8 mouse cellular contexts compared by ENCODE assay signal in genomic region chr9:72958521-72959450, GRCm38 (mm10). TPM values are rescaled to one million over a fixed set of nuclear protein-coding genes. Genes with fewer than 3 reads are reported as not detected.
DNase-seq lines count a peak whose midpoint lies in the region; ATAC-seq and TF ChIP-seq lines count a peak whose summit lies in the region.

TSS of gene Dyx1c1 (plus strand) at chr9:72958785.
TSS of gene Gm44503 (plus strand) at chr9:72958852.

- 1% methylated on average over 43 of the region's 43 CpGs for WGBS in hindbrain, postnatal 0 days

- peak; percentile 93 for DNase-seq in T-cell, adult 2 months (ENCODE audit: low spot score)
- DNase-seq in cerebellum, postnatal 25 days, result peak; percentile 71 to 81
- DNase-seq in gastrocnemius, adult 2 months, result peak; percentile 85
- peak; percentile 94 for DNase-seq in hindbrain, postnatal 0 days (ENCODE audit: low spot score)
- peak; percentile 74 to 76 for DNase-seq in left cerebral cortex, adult 18-20 months (ENCODE audit: low spot score in 2 of 2)
- peak; percentile 88 to 91 for DNase-seq in lung, postnatal 4 days
- DNase-seq in retina, postnatal 7 days (ENCODE audit: low read depth, low spot score), result peak; percentile 75
- peak; percentile 47 for DNase-seq in urinary bladder, adult 2 months (ENCODE audit: low spot score)

- H3K4me2 ChIP-seq in hindbrain, postnatal 0 days (ENCODE audit: low read depth, low read length), result peak within 1 kb of the TSS; percentile 60

- no peaks in the 10 kb centered on the region for H3K36me3 ChIP-seq in hindbrain, postnatal 0 days (ENCODE audit: insufficient read depth, low read length)

- peak; percentile 96 for ATAC-seq in hindbrain, postnatal 0 days

- TF ChIP-seq CTCF in gastrocnemius, adult 2 months (IDR thresholded peaks at IDR 0.05), result no peak
- TF ChIP-seq CTCF in hindbrain, postnatal 0 days (IDR thresholded peaks at IDR 0.05; ENCODE audit: low read depth), result peak; percentile 51

- peak within 1 kb of the TSS; percentile 85 for H3K4me3 ChIP-seq in gastrocnemius, adult 2 months
- H3K4me3 ChIP-seq in hindbrain, postnatal 0 days (ENCODE audit: low read length), result peak within 1 kb of the TSS; percentile 59

- no peaks in the 10 kb centered on the region for H3K27me3 ChIP-seq in hindbrain, postnatal 0 days (ENCODE audit: insufficient read depth, low read length)

- H3K9me3 ChIP-seq in hindbrain, postnatal 0 days (ENCODE audit: low read length), result no peaks in the 10 kb centered on the region

- H3K27ac ChIP-seq in gastrocnemius, adult 2 months, result peak within 1 kb of the TSS; percentile 75
- H3K27ac ChIP-seq in hindbrain, postnatal 0 days, result peak within 1 kb of the TSS; percentile 55; the same call in 1 of the 2 replicates

- intact Hi-C loops in gastrocnemius, adult 2 months (cut with DNase I), result loop anchor here (5.0 to 10.0 kb wide), 2 partner anchors 66 to 194 kb away; no protein-coding TSS in a partner anchor

- H3K9ac ChIP-seq in hindbrain, postnatal 0 days (replicated peaks; ENCODE audit: low read length), result peak within 1 kb of the TSS; percentile 37

- H3K4me1 ChIP-seq in hindbrain, postnatal 0 days (ENCODE audit: insufficient read depth, low read length), result no peaks in the 10 kb centered on the region

RNA-seq across cellular contexts. Expression of gene Dyx1c1, which starts in this region (rescaled TPM):
- total RNA-seq in gastrocnemius, adult 2 months (2021), result 1 to 10 TPM in 1 of 2 experiments, under 1 TPM in 1; 0.94 to 1.4 TPM
- total RNA-seq in hindbrain, postnatal 0 days (2014; rRNA removed), result 0.99 and 2.4 TPM in 2 replicates
- polyA plus RNA-seq in hindbrain, postnatal 0 days (2015; fragmentation: Nextera tagmentation; extraction: Ambion mirVana), result 2.5 and 3.0 TPM in 2 replicates
- total RNA-seq in left cerebral cortex, adult 18-20 months (2021), result 1 to 10 TPM; 1.8 to 2.2 TPM
- 1.3 TPM in 2 replicates for polyA plus RNA-seq in urinary bladder, adult 2 months (2012; rRNA removed)

RNA-seq across cellular contexts. Expression of gene Gm44503, which starts in this region (rescaled TPM):
- not detected for total RNA-seq in gastrocnemius, adult 2 months (2021)
- not detected in 2 replicates for total RNA-seq in hindbrain, postnatal 0 days (2014; rRNA removed)
- polyA plus RNA-seq in hindbrain, postnatal 0 days (2015; fragmentation: Nextera tagmentation; extraction: Ambion mirVana), result not detected in 2 replicates
- total RNA-seq in left cerebral cortex, adult 18-20 months (2021), result not detected
- polyA plus RNA-seq in urinary bladder, adult 2 months (2012; rRNA removed), result 0.03 TPM in 2 replicates

Comparison
In these comparisons a context has a peak if more than half of its experiments do, and no peak if none do; other contexts are left out.
1. Peak in every context shown above with its lines: DNase-seq, ATAC-seq, H3K4me3 ChIP-seq and H3K27ac ChIP-seq.